Mouse (Mus musculus) myocyte (in vitro differentiated cells): Measurements from ENCODE around the gene Nfx1. TPM values are rescaled to one million over a fixed set of nuclear protein-coding genes. Genes with fewer than 3 reads are reported as not detected.
A peak's percentile ranks its signal among the peaks of the same experiment; 100 is the strongest.

Experiments used
- H3K27me3 ChIP-seq: one replicate; pipeline ENCODE4 v1.6.1; 2011; ENCODE audit not compliant: control insufficient read depth, insufficient read depth, insufficient read length
- H3K36me3 ChIP-seq: one replicate; pipeline ENCODE4 v1.6.1; 2011; ENCODE audit not compliant: control insufficient read depth, insufficient read depth
- H3K4me2 ChIP-seq: one replicate; pipeline ENCODE4 v1.6.1; 2011; ENCODE audit warnings: low read depth, control low read depth
- H3K4me3 ChIP-seq: one replicate; pipeline ENCODE4 v1.5.1; 2011; ENCODE audit warnings: mild to moderate bottlenecking, control low read depth, moderate library complexity
- H3K79me2 ChIP-seq: one replicate; pipeline ENCODE4 v1.6.1; 2011; ENCODE audit not compliant: control insufficient read depth, insufficient read depth
- H3ac ChIP-seq: one replicate; pipeline ENCODE4 v1.6.1; 2011; ENCODE audit not compliant: control insufficient read depth, insufficient read length
- CEBPB ChIP-seq: IDR thresholded peaks from 2 replicates; pipeline ENCODE4 v1.6.1; 2011; ENCODE audit warnings: mild to moderate bottlenecking, moderate library complexity; ENCODE audit not compliant: poor library complexity, insufficient read depth, severe bottlenecking
- E2F4 ChIP-seq: IDR thresholded peaks from one replicate; pipeline ENCODE4 v1.6.1; 2011; ENCODE audit warnings: mild to moderate bottlenecking, control low read depth, moderate library complexity; ENCODE audit not compliant: insufficient read depth
- MAX ChIP-seq: IDR thresholded peaks from one replicate; pipeline ENCODE4 v1.6.1; 2011; ENCODE audit warnings: low read depth, mild to moderate bottlenecking, control low read depth
- MYOD1 ChIP-seq, 3 experiments: IDR thresholded peaks; one replicate each; pipeline ENCODE4 v1.6.1; 2011; ENCODE audit warnings: control low read depth in 2 of 3, low read depth in 2 of 3, mild to moderate bottlenecking in 2 of 3, moderate library complexity in 1 of 3; ENCODE audit not compliant: insufficient read length in 2 of 3, control insufficient read depth in 1 of 3
- MYOG ChIP-seq, 3 experiments: IDR thresholded peaks; one replicate each; pipeline ENCODE4 v1.6.1; 2011; ENCODE audit warnings: control low read depth in 2 of 3, low read depth in 2 of 3, mild to moderate bottlenecking in 2 of 3; ENCODE audit not compliant: insufficient read length in 2 of 3, control insufficient read depth in 1 of 3, insufficient read depth in 1 of 3
- POLR2A ChIP-seq: IDR thresholded peaks from one replicate; pipeline ENCODE4 v1.6.1; 2011; ENCODE audit warnings: low read depth, mild to moderate bottlenecking, control low read depth, moderate library complexity; ENCODE audit not compliant: insufficient read length
- POLR2AphosphoS2 ChIP-seq: IDR thresholded peaks from one replicate; pipeline ENCODE4 v1.6.1; 2011; ENCODE audit warnings: low read depth, control low read depth; ENCODE audit not compliant: insufficient read length
- REST ChIP-seq: IDR thresholded peaks from one replicate; pipeline ENCODE4 v1.6.1; 2011; ENCODE audit warnings: mild to moderate bottlenecking, control low read depth, moderate library complexity; ENCODE audit not compliant: insufficient read depth, insufficient read length
- SRF ChIP-seq: IDR thresholded peaks from one replicate; pipeline ENCODE4 v1.6.1; 2011; ENCODE audit warnings: low read depth; ENCODE audit not compliant: control insufficient read depth, insufficient read length
- TCF12 ChIP-seq: IDR thresholded peaks from one replicate; pipeline ENCODE4 v1.6.1; 2011; ENCODE audit warnings: mild to moderate bottlenecking, control low read depth; ENCODE audit not compliant: poor library complexity, insufficient read depth, severe bottlenecking
- TCF3 ChIP-seq: IDR thresholded peaks from one replicate; pipeline ENCODE4 v1.6.1; 2011; ENCODE audit warnings: low read depth, control low read depth; ENCODE audit not compliant: insufficient read length
- USF1 ChIP-seq: IDR thresholded peaks from one replicate; pipeline ENCODE4 v1.6.1; 2011; ENCODE audit warnings: low read depth, mild to moderate bottlenecking, control low read depth, moderate library complexity
- polyA plus RNA-seq: library from polyadenylated mRNA; unstranded; fragments of >200 nt; fragmentation: generic; extraction: Trizol; gene quantifications from one replicate; pipeline ENCODE4 v1.2.1, GENCODE M21; 2012; ENCODE audit warnings: missing spikeins

The Nfx1 gene
- 27.0 TPM for polyA plus RNA-seq

GRCm38 (mm10) chr4:40970842-40971701 lies at the start of gene Nfx1:
Gene Nfx1 (plus strand): TSS chr4:40970906.
- Histone ChIP-seq H3K79me2 (peaks cover 45% of the 10 kb centered on the region), H3K27me3 (no peaks in the 10 kb centered on the region), H3K36me3 (peaks cover 5% of the 10 kb centered on the region), H3K4me3 (peak within 1 kb of the TSS; percentile 91), H3K4me2 (peak within 1 kb of the TSS; percentile 85), H3ac (peak within 1 kb of the TSS; percentile 47)
- peak; percentile 92 for TF ChIP-seq POLR2AphosphoS2
- TF ChIP-seq USF1: peak; percentile 94
- peak in 2 of 3 experiments; percentile 9 to 19 for TF ChIP-seq MYOG (IDR thresholded peaks at IDR 0.05; ENCODE audit: control insufficient read depth in 1 of 3, insufficient read depth in 1 of 3, insufficient read length in 2 of 3, low read depth in 2 of 3)
- no peak for TF ChIP-seq CEBPB
- TF ChIP-seq POLR2A: peak; percentile 96
- peak in 1 of 3 experiments; percentile 31 for TF ChIP-seq MYOD1 (IDR thresholded peaks at IDR 0.05; ENCODE audit: control insufficient read depth in 1 of 3, insufficient read length in 2 of 3, low read depth in 2 of 3)
- no peak for TF ChIP-seq E2F4
- TF ChIP-seq TCF12: no peak
- TF ChIP-seq SRF: peak; percentile 84
- TF ChIP-seq MAX: peak; percentile 59
- TF ChIP-seq REST: no peak
- no peak for TF ChIP-seq TCF3

- no peaks in the 10 kb centered on the region for H3K36me3 ChIP-seq
- no peak overlapping the region for H3K4me3 ChIP-seq
- H3K4me2 ChIP-seq: peak overlapping the region; percentile 31
- no peak overlapping the region for H3ac ChIP-seq
- TF ChIP-seq POLR2A: no peak
- TF ChIP-seq CEBPB: no peak
- no peak for TF ChIP-seq SRF
- no peak for TF ChIP-seq TCF12
- no peak for TF ChIP-seq E2F4
- no peak for TF ChIP-seq REST
- no peak for TF ChIP-seq USF1
- no peak for TF ChIP-seq POLR2AphosphoS2
- TF ChIP-seq TCF3: no peak
- no peak for TF ChIP-seq MAX
- TF ChIP-seq MYOG (IDR thresholded peaks at IDR 0.05; ENCODE audit: control insufficient read depth in 1 of 3, insufficient read depth in 1 of 3, insufficient read length in 2 of 3, low read depth in 2 of 3): no peak
- no peaks in the 10 kb centered on the region for H3K79me2 ChIP-seq
- H3K27me3 ChIP-seq: peaks cover 4% of the 10 kb centered on the region
These were observed 49.4 kb upstream of the Nfx1 start for GRCm38 (mm10) chr4:40921288-40921687.

- no peak overlapping the region for H3K4me2 ChIP-seq
- no peaks in the 10 kb centered on the region for H3K36me3 ChIP-seq
- TF ChIP-seq TCF12: no peak
- TF ChIP-seq E2F4: no peak
- no peak for TF ChIP-seq TCF3
- TF ChIP-seq MYOG (IDR thresholded peaks at IDR 0.05; ENCODE audit: control insufficient read depth in 1 of 3, insufficient read depth in 1 of 3, insufficient read length in 2 of 3, low read depth in 2 of 3): no peak
- TF ChIP-seq MAX: no peak
- no peak for TF ChIP-seq MYOD1 (IDR thresholded peaks at IDR 0.05; ENCODE audit: control insufficient read depth in 1 of 3, insufficient read length in 2 of 3, low read depth in 2 of 3)
- no peak for TF ChIP-seq USF1
- no peak for TF ChIP-seq REST
- TF ChIP-seq SRF: no peak
- no peak for TF ChIP-seq POLR2AphosphoS2
- no peak for TF ChIP-seq CEBPB
- TF ChIP-seq POLR2A: no peak
- H3K79me2 ChIP-seq: no peaks in the 10 kb centered on the region
- no peak overlapping the region for H3K4me3 ChIP-seq
- H3K27me3 ChIP-seq: peaks cover 4% of the 10 kb centered on the region
- no peak overlapping the region for H3ac ChIP-seq
These were observed 47.5 kb upstream of the Nfx1 start for GRCm38 (mm10) chr4:40923087-40923651.

GRCm38 (mm10) chr4:40925568-40925967 lies 45.1 kb upstream of the Nfx1 start:
- Histone ChIP-seq H3K4me3 (no peak overlapping the region), H3ac (no peak overlapping the region), H3K4me2 (no peak overlapping the region), H3K36me3 (no peaks in the 10 kb centered on the region), H3K79me2 (no peaks in the 10 kb centered on the region), H3K27me3 (peaks cover 4% of the 10 kb centered on the region)
- TF ChIP-seq USF1 (no peak), MYOD1 (IDR thresholded peaks at IDR 0.05; ENCODE audit: control insufficient read depth in 1 of 3, insufficient read length in 2 of 3, low read depth in 2 of 3) (no peak), CEBPB (no peak), TCF12 (no peak), E2F4 (no peak), POLR2A (no peak), REST (no peak), MAX (no peak), MYOG (IDR thresholded peaks at IDR 0.05; ENCODE audit: control insufficient read depth in 1 of 3, insufficient read depth in 1 of 3, insufficient read length in 2 of 3, low read depth in 2 of 3) (no peak), POLR2AphosphoS2 (no peak), SRF (no peak), TCF3 (no peak)
